Mouse (Mus musculus): ENCODE measurements around the gene 5730522E02Rik.

GRCm38 (mm10) chr11:26086679-26087078, 123.9 kb downstream of the 5730522E02Rik start:
- TF ChIP-seq POLR2A (IDR thresholded peaks at IDR 0.05; ENCODE audit: insufficient read length, low read depth) (no peak), MYOG (IDR thresholded peaks at IDR 0.05; ENCODE audit: control insufficient read depth in 1 of 3, insufficient read depth in 1 of 3, insufficient read length in 2 of 3, low read depth in 2 of 3) (no peak), POLR2AphosphoS2 (IDR thresholded peaks at IDR 0.05; ENCODE audit: insufficient read length, low read depth) (no peak), USF1 (IDR thresholded peaks at IDR 0.05; ENCODE audit: low read depth) (no peak), MAX (IDR thresholded peaks at IDR 0.05; ENCODE audit: low read depth) (no peak), MYOD1 (IDR thresholded peaks at IDR 0.05; ENCODE audit: control insufficient read depth in 1 of 3, insufficient read length in 2 of 3, low read depth in 2 of 3) (no peak), TCF12 (IDR thresholded peaks at IDR 0.05; ENCODE audit: insufficient read depth, poor library complexity, severe bottlenecking) (no peak), TCF3 (IDR thresholded peaks at IDR 0.05; ENCODE audit: insufficient read length, low read depth) (no peak), REST (IDR thresholded peaks at IDR 0.05; ENCODE audit: insufficient read depth, insufficient read length) (no peak), E2F4 (IDR thresholded peaks at IDR 0.05; ENCODE audit: insufficient read depth) (no peak)

Measured in myocyte (in vitro differentiated cells).